ENCODE assay signal across 8 mouse cellular contexts in the genomic region with DNA sequence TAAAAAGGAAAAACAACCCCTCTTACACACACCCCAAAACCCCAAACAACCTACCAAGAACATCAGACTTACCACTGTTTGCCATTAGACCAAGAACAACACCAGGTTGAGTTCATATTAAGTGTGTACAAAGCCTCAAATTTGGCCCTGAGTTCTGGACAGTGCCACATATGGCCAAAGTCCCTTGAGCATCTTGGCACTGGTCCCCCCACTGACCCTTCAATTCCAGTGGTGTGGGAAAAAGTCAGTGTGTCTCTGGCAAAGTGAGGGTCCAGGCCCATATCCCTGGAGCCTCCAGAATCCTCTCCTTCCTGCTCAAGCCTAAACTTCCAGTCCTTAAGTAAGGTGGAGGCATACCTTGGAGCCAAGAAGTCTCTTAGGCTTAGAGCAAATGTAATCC. TPM values are rescaled to one million over a fixed set of nuclear protein-coding genes. Genes with fewer than 3 reads are reported as not detected.
DNase-seq lines count a peak whose midpoint lies in the region; ATAC-seq and TF ChIP-seq lines count a peak whose summit lies in the region.

No protein-coding gene starts in this region.

- no peak for TF ChIP-seq POLR2A in liver, adult 2 months (IDR thresholded peaks at IDR 0.05; ENCODE audit: extremely low read depth, insufficient read depth, low read length)

- DNase-seq in liver, adult 2 months (ENCODE audit: extremely low read depth, low read depth, low spot score): peak; percentile 91
- DNase-seq in liver: no peak
- DNase-seq in forebrain, embryonic 11.5 days (ENCODE audit: low spot score): peak; percentile 48
- peak; percentile 39 to 62 for DNase-seq in kidney, postnatal 25 days
- no peak for DNase-seq in retina, embryonic 14.5 days (ENCODE audit: low spot score)
- no peak for DNase-seq in urinary bladder, postnatal 4 days (ENCODE audit: low spot score in 2 of 2)
- DNase-seq in layer of hippocampus, postnatal 14 days (ENCODE audit: low spot score in 2 of 2): no peak

- H3K4me1 ChIP-seq in liver, adult 2 months (ENCODE audit: control insufficient read depth, insufficient read depth, low read length): peaks cover 6% of the 10 kb centered on the region
- H3K4me1 ChIP-seq in forebrain, embryonic 11.5 days (replicated peaks; ENCODE audit: control insufficient read depth, insufficient read depth, low read length): peaks cover 9% of the 10 kb centered on the region; the same call in 1 of the 2 replicates
- peaks cover 5% of the 10 kb centered on the region for H3K4me1 ChIP-seq in neural tube, embryonic 14.5 days (ENCODE audit: control insufficient read depth, insufficient read depth, low read length)

- H3K27ac ChIP-seq in liver, adult 2 months (replicated peaks; ENCODE audit: insufficient read depth, low read depth, low read length): peak overlapping the region; percentile 81
- H3K27ac ChIP-seq in forebrain, embryonic 11.5 days (ENCODE audit: low read depth, low read length): no peak overlapping the region
- peak overlapping the region; percentile 86; the same call in 1 of the 2 replicates for H3K27ac ChIP-seq in neural tube, embryonic 14.5 days (ENCODE audit: low read depth, low read length)

- no peak for ATAC-seq in forebrain, embryonic 11.5 days (replicated peaks; ENCODE audit: low FRiP score)
- ATAC-seq in neural tube, embryonic 14.5 days (ENCODE audit: low read depth): no peak

- peaks cover 6% of the 10 kb centered on the region; the same call in 1 of the 2 replicates for H3K36me3 ChIP-seq in liver, adult 2 months (ENCODE audit: control insufficient read depth, insufficient read depth, low read length)
- no peaks in the 10 kb centered on the region; the same call in 1 of the 2 replicates for H3K36me3 ChIP-seq in forebrain, embryonic 11.5 days (ENCODE audit: control insufficient read depth, insufficient read depth, low read length)
- peaks cover 20% of the 10 kb centered on the region; the same call in 1 of the 2 replicates for H3K36me3 ChIP-seq in neural tube, embryonic 14.5 days (ENCODE audit: control insufficient read depth, insufficient read depth, low read length)

- H3K9me3 ChIP-seq in forebrain, embryonic 11.5 days (ENCODE audit: control insufficient read depth, low read length): no peaks in the 10 kb centered on the region
- H3K9me3 ChIP-seq in neural tube, embryonic 14.5 days (ENCODE audit: control insufficient read depth, low read length): no peaks in the 10 kb centered on the region

- peaks cover 3% of the 10 kb centered on the region; the same call in 1 of the 2 replicates for H3K79me2 ChIP-seq in liver, adult 2 months (ENCODE audit: control insufficient read depth, insufficient read depth, low read length)

- no peaks in the 10 kb centered on the region for H3K27me3 ChIP-seq in liver, adult 2 months (ENCODE audit: control insufficient read depth, insufficient read depth, low read length)
- H3K27me3 ChIP-seq in forebrain, embryonic 11.5 days (ENCODE audit: control insufficient read depth, insufficient read depth, low read length): no peaks in the 10 kb centered on the region
- no peaks in the 10 kb centered on the region for H3K27me3 ChIP-seq in neural tube, embryonic 14.5 days (ENCODE audit: control insufficient read depth, insufficient read depth, low read length)

- no peak overlapping the region for H3K4me3 ChIP-seq in liver, adult 2 months (ENCODE audit: insufficient read depth, low read depth, low read length)
- peak overlapping the region; percentile 36; the same call in 1 of the 2 replicates for H3K4me3 ChIP-seq in forebrain, embryonic 11.5 days (ENCODE audit: low read depth, low read length)
- H3K4me3 ChIP-seq in neural tube, embryonic 14.5 days (ENCODE audit: low read depth, low read length): peak overlapping the region; percentile 35; the same call in 1 of the 2 replicates

- TF ChIP-seq CTCF in liver, adult 2 months (IDR thresholded peaks at IDR 0.05; ENCODE audit: low read depth, low read length): no peak

- peak overlapping the region; percentile 76 for H3K9ac ChIP-seq in liver, adult 2 months (ENCODE audit: low read depth, low read length)
- peak overlapping the region; percentile 81 for H3K9ac ChIP-seq in forebrain, embryonic 11.5 days (ENCODE audit: low read length)
- peak overlapping the region; percentile 73 for H3K9ac ChIP-seq in neural tube, embryonic 14.5 days (replicated peaks; ENCODE audit: low read depth, low read length)

- H3K4me2 ChIP-seq in forebrain, embryonic 11.5 days (ENCODE audit: low read depth, low read length, severe bottlenecking): peak overlapping the region; percentile 69; the same call in 1 of the 2 replicates
- H3K4me2 ChIP-seq in neural tube, embryonic 14.5 days (ENCODE audit: low read depth, low read length): peak overlapping the region; percentile 67

RNA-seq across cellular contexts. Expression of a gene that starts 6.9 kb away (rescaled TPM):
- 3.0 and 4.1 TPM in 2 replicates for total RNA-seq in liver, adult 2 months (2014; rRNA removed)
- 5.8 and 6.7 TPM in 2 replicates for polyA plus RNA-seq in liver, adult 2 months (2012; rRNA removed)
- 14.3 and 14.6 TPM in 2 replicates for polyA plus RNA-seq in forebrain, embryonic 11.5 days (2014; fragmentation: Nextera tagmentation; extraction: Ambion mirVana)
- 10.7 and 11.7 TPM in 2 replicates for polyA plus RNA-seq in neural tube, embryonic 14.5 days (2014; fragmentation: Nextera tagmentation; extraction: Ambion mirVana)
- total RNA-seq in layer of hippocampus, postnatal 14 days (2021): 10 to 100 TPM; 30.5 to 30.8 TPM

Comparison
In these comparisons a context has a peak if more than half of its experiments do, and no peak if none do; other contexts are left out.
1. DNase-seq: peak in liver, adult 2 months (single experiment), forebrain, embryonic 11.5 days (single experiment) and kidney, postnatal 25 days (2 of 2); none in liver (single experiment), retina, embryonic 14.5 days (single experiment), urinary bladder, postnatal 4 days (0 of 2) and layer of hippocampus, postnatal 14 days (0 of 2).
2. Peak in every context shown above with its lines, with median percentiles within 50 percentile points of each other: H3K9ac ChIP-seq.